Mouse (Mus musculus) cortical plate, adult 2 months (tissue): ENCODE measurements around the gene Rtf1.

Experiments
- CTCF ChIP-seq: fragments of 200-500 bp; IDR thresholded peaks from 2 replicates; pipeline ENCODE4 v1.5.1; 2011; ENCODE audit warnings: mild to moderate bottlenecking, control low read depth, low read length; ENCODE audit not compliant: insufficient read depth; ENCODE audit errors: extremely low read depth
- POLR2A ChIP-seq: fragments of 200-500 bp; IDR thresholded peaks from 2 replicates; pipeline ENCODE4 v1.6.1; 2011; ENCODE audit warnings: mild to moderate bottlenecking, low read length, control low read depth; ENCODE audit not compliant: insufficient read depth; ENCODE audit errors: extremely low read depth

- TF ChIP-seq CTCF: no peak
- no peak for TF ChIP-seq POLR2A
These were observed 32.8 kb downstream of the Rtf1 start for GRCm38 (mm10) chr2:119707676-119708075.
